Mouse (Mus musculus): ENCODE data around the gene Cfap73.

- no peak for TF ChIP-seq POLR2A (IDR thresholded peaks at IDR 0.05; ENCODE audit: borderline replicate concordance, control insufficient read depth, low read depth, low read length)
- TF ChIP-seq CTCF (IDR thresholded peaks at IDR 0.05; ENCODE audit: control insufficient read depth, insufficient read depth, low read length) = no peak
Measured at GRCm38 (mm10) chr5:120643365-120644085, 9.5 kb upstream of the Cfap73 start.

Data from bone marrow, adult 2 months (tissue).